Mouse (Mus musculus) CH12.LX (cell line): Measurements from ENCODE around the gene Klrb1c. TPM values are rescaled to one million over a fixed set of nuclear protein-coding genes. Genes with fewer than 3 reads are reported as not detected.

Source experiments
- DNase-seq: peaks from one replicate; pipeline ENCODE4 v3.0.0-alpha.2; 2013; ENCODE audit errors: extremely low read depth
- H3K27ac ChIP-seq: 2 replicates; pipeline ENCODE4 v1.5.1; 2012; ENCODE audit warnings: low read depth, mild to moderate bottlenecking, control low read depth, moderate library complexity; ENCODE audit not compliant: insufficient read depth
- H3K27me3 ChIP-seq: replicated peaks from 2 replicates; pipeline ENCODE3; 2012; ENCODE audit warnings: inconsistent platforms
- H3K36me3 ChIP-seq, 2 experiments: replicated peaks in 1 of 2; 2 replicates each; pipeline versions ENCODE3 to v1.6.1; 2012; ENCODE audit warnings: inconsistent platforms in 1 of 2, low read length in 1 of 2, mild to moderate bottlenecking in 1 of 2, mixed read lengths in 1 of 2, moderate library complexity in 1 of 2; ENCODE audit not compliant: control insufficient read depth in 1 of 2, insufficient read depth in 1 of 2
- H3K4me1 ChIP-seq, 2 experiments: 2 replicates each; pipeline ENCODE4 v1.6.1; 2012; ENCODE audit warnings: inconsistent platforms in 1 of 2, moderate library complexity in 1 of 2; ENCODE audit not compliant: insufficient read depth in 2 of 2, control insufficient read depth in 1 of 2
- H3K4me2 ChIP-seq: 2 replicates; pipeline ENCODE4 v1.6.1; 2012; ENCODE audit warnings: low read depth, mild to moderate bottlenecking, control low read depth; ENCODE audit not compliant: poor library complexity, insufficient read depth, severe bottlenecking
- H3K4me3 ChIP-seq, 3 experiments: fragments of 150-350 bp in 1 of 3; sonication (generic) in 1 of 3; replicated peaks in 1 of 3; 2 replicates each; pipeline versions ENCODE3 to v1.5.1; 2011 to 2012; ENCODE audit warnings: low read depth in 2 of 3, low read length in 2 of 3, mild to moderate bottlenecking in 2 of 3, moderate library complexity in 2 of 3, control low read depth in 1 of 3, improper control_type of control experiment in 1 of 3, inconsistent platforms in 1 of 3, mixed read lengths in 1 of 3; ENCODE audit not compliant: poor library complexity in 1 of 3
- H3K79me2 ChIP-seq: replicated peaks from 2 replicates; pipeline ENCODE4 v1.6.1; 2012; ENCODE audit warnings: mild to moderate bottlenecking, moderate library complexity; ENCODE audit not compliant: control insufficient read depth, poor library complexity, insufficient read depth, severe bottlenecking; ENCODE audit errors: extremely low read depth
- H3K9ac ChIP-seq: 2 replicates; pipeline ENCODE4 v1.6.1; 2012; ENCODE audit warnings: low read depth, mild to moderate bottlenecking, control low read depth, moderate library complexity; ENCODE audit not compliant: insufficient read depth
- H3K9me3 ChIP-seq: replicated peaks from 2 replicates; pipeline ENCODE3; 2012; ENCODE audit warnings: low read length, inconsistent platforms, mixed read lengths
- CHD1 ChIP-seq: IDR thresholded peaks from 2 replicates; pipeline ENCODE4 v1.6.1; 2012; ENCODE audit warnings: low read depth, low read length, improper control_type of control experiment, inconsistent platforms
- CTCF ChIP-seq, 2 experiments: IDR thresholded peaks in 1 of 2; conservative IDR thresholded peaks in 1 of 2; 2 replicates each; pipeline ENCODE4 v1.5.1; 2011 to 2012; ENCODE audit warnings: low read depth in 2 of 2, low read length in 2 of 2, improper control_type of control experiment in 1 of 2, inconsistent platforms in 1 of 2, mild to moderate bottlenecking in 1 of 2, moderate library complexity in 1 of 2
- E2F4 ChIP-seq: IDR thresholded peaks from 2 replicates; pipeline ENCODE4 v1.6.1; 2011; ENCODE audit warnings: low read depth, low read length, improper control_type of control experiment; ENCODE audit not compliant: insufficient replicate concordance
- ELF1 ChIP-seq: IDR thresholded peaks from 2 replicates; pipeline ENCODE4 v1.6.1; 2014; ENCODE audit warnings: low read depth, mild to moderate bottlenecking, inconsistent platforms, low read length, improper control_type of control experiment
- HCFC1 ChIP-seq: IDR thresholded peaks from 2 replicates; pipeline ENCODE4 v1.6.1; 2012; ENCODE audit warnings: low read depth, mild to moderate bottlenecking, inconsistent platforms, low read length, improper control_type of control experiment
- MAFK ChIP-seq: IDR thresholded peaks from 2 replicates; pipeline ENCODE4 v1.6.1; 2011; ENCODE audit warnings: low read length, improper control_type of control experiment; ENCODE audit not compliant: insufficient replicate concordance
- MAX ChIP-seq: IDR thresholded peaks from 2 replicates; pipeline ENCODE4 v1.6.1; 2011; ENCODE audit warnings: low read length, improper control_type of control experiment
- MEF2A ChIP-seq: IDR thresholded peaks from 2 replicates; pipeline ENCODE4 v1.6.1; 2014; ENCODE audit warnings: low read depth, mild to moderate bottlenecking, inconsistent platforms, low read length, improper control_type of control experiment, borderline replicate concordance
- POLR2AphosphoS2 ChIP-seq: IDR thresholded peaks from 2 replicates; pipeline ENCODE4 v1.6.1; 2011; ENCODE audit warnings: low read depth, low read length, improper control_type of control experiment
- RAD21 ChIP-seq: IDR thresholded peaks from 2 replicates; pipeline ENCODE4 v1.6.1; 2011; ENCODE audit warnings: low read depth, mild to moderate bottlenecking, low read length, improper control_type of control experiment, moderate library complexity
- SMC3 ChIP-seq: IDR thresholded peaks from 2 replicates; pipeline ENCODE4 v1.6.1; 2011; ENCODE audit warnings: low read depth, low read length, improper control_type of control experiment
- UBTF ChIP-seq: IDR thresholded peaks from 2 replicates; pipeline ENCODE4 v1.6.1; 2012; ENCODE audit warnings: low read depth, mild to moderate bottlenecking, inconsistent platforms, low read length, improper control_type of control experiment, moderate library complexity
- USF1 ChIP-seq: IDR thresholded peaks from 2 replicates; pipeline ENCODE4 v1.6.1; 2014; ENCODE audit warnings: low read depth, mild to moderate bottlenecking, inconsistent platforms, low read length, improper control_type of control experiment
- USF2 ChIP-seq: conservative IDR thresholded peaks from 2 replicates; pipeline ENCODE4 v1.6.1; 2011; ENCODE audit warnings: low read depth, low read length, improper control_type of control experiment
- ZMIZ1 ChIP-seq: IDR thresholded peaks from 2 replicates; pipeline ENCODE4 v1.6.1; 2012; ENCODE audit warnings: low read depth, mild to moderate bottlenecking, inconsistent platforms, low read length, improper control_type of control experiment
- ZNF384 ChIP-seq: IDR thresholded peaks from 2 replicates; pipeline ENCODE4 v1.6.1; 2012; ENCODE audit warnings: low read depth, low read length, improper control_type of control experiment, inconsistent platforms
- dilution Hi-C: fragments of 300-500 bp; cut with MboI; formaldehyde crosslinking; loops from 2 replicates; pipeline ENCODE4 v1.14.3; 2020; ENCODE audit warnings: low sequenced_read_pairs; ENCODE audit not compliant: extremely low pct_unique_long_range_greater_than_20kb, extremely low pct_ligation_motif_present
- in situ Hi-C: fragments of 300-500 bp; cut with MboI; formaldehyde crosslinking; loops from 3 replicates; pipeline ENCODE4 v1.14.3; 2019; ENCODE audit warnings: low sequenced_read_pairs, low pct_ligation_motif_present, low pct_unique_long_range_greater_than_20kb, mixed read lengths
- polyA plus RNA-seq: library from polyadenylated mRNA; unstranded; fragments of >175 nt; gene quantifications from 2 replicates; pipeline ENCODE4 v1.2.1, GENCODE M21; 2012; ENCODE audit warnings: low read depth; ENCODE audit not compliant: insufficient read length
- total RNA-seq, 2 experiments: library from RNA; depleted of rRNA; stranded (reverse); fragments of 300-350 nt in 1 of 2; fragments of >200 nt in 1 of 2; gene quantifications; 2 replicates each; pipeline ENCODE4 v1.2.3; 2012 to 2014

Gene Klrb1c
- total and polyA plus RNA-seq, 3 experiments: not detected

- in situ Hi-C loops (no loop called here), dilution Hi-C loops (no loop called here)
- no peak for TF ChIP-seq CTCF (conservative IDR thresholded peaks at IDR 0.05 in 1 of 2, IDR thresholded peaks at IDR 0.05 in 1 of 2; ENCODE audit: low read depth in 2 of 2, low read length in 2 of 2)
- no peak for TF ChIP-seq CHD1
- no peak for TF ChIP-seq ZNF384
- no peak for TF ChIP-seq ELF1
- TF ChIP-seq USF2: no peak
- TF ChIP-seq USF1: no peak
- no peak for TF ChIP-seq MAFK
- no peak for TF ChIP-seq MAX
- TF ChIP-seq MEF2A: no peak
- TF ChIP-seq UBTF: no peak
- no peak for TF ChIP-seq RAD21
Measured at GRCm38 (mm10) chr6:128737445-128737844, 51.6 kb downstream of the Klrb1c start.

GRCm38 (mm10) chr6:128736100-128736499 is 52.9 kb downstream of the Klrb1c start:
- Histone ChIP-seq H3K79me2 (no peaks in the 10 kb centered on the region), H3K27ac (no peak overlapping the region), H3K4me3 (no peak overlapping the region), H3K27me3 (no peaks in the 10 kb centered on the region), H3K9me3 (peaks cover 6% of the 10 kb centered on the region), H3K4me2 (no peak overlapping the region), H3K4me1 (peaks cover 20 to 53% of the 10 kb centered on the region in 2 experiments), H3K9ac (no peak overlapping the region), H3K36me3 (no peaks in the 10 kb centered on the region)
- dilution Hi-C loops (no loop called here), in situ Hi-C loops (no loop called here)
- TF ChIP-seq ZMIZ1: no peak
- TF ChIP-seq CTCF (conservative IDR thresholded peaks at IDR 0.05 in 1 of 2, IDR thresholded peaks at IDR 0.05 in 1 of 2; ENCODE audit: low read depth in 2 of 2, low read length in 2 of 2): peak; percentile 28 to 67; a peak in 2 of 4 replicates
- TF ChIP-seq MAX: no peak
- TF ChIP-seq ELF1: 0 out of 2 replicates have a peak, but pooled peaks have one; percentile 24
- no peak for TF ChIP-seq CHD1
- TF ChIP-seq SMC3: peak; percentile 56
- TF ChIP-seq HCFC1: no peak
- TF ChIP-seq RAD21: peak; percentile 15
- TF ChIP-seq E2F4: no peak
- no peak for TF ChIP-seq POLR2AphosphoS2
- peak; percentile 31 for DNase-seq

More at GRCm38 (mm10) chr6:128737445-128737844, 51.6 kb downstream of the Klrb1c start:
- no peaks in the 10 kb centered on the region for H3K79me2 ChIP-seq
- no peaks in the 10 kb centered on the region for H3K36me3 ChIP-seq
- no peak overlapping the region for H3K27ac ChIP-seq
- no peak overlapping the region for H3K4me3 ChIP-seq
- H3K9me3 ChIP-seq: peaks cover 4% of the 10 kb centered on the region
- peaks cover 18 to 43% of the 10 kb centered on the region in 2 experiments for H3K4me1 ChIP-seq
- H3K9ac ChIP-seq: no peak overlapping the region
- H3K27me3 ChIP-seq: no peaks in the 10 kb centered on the region
- no peak overlapping the region for H3K4me2 ChIP-seq
- no peak for DNase-seq
